Mouse (Mus musculus) stomach, postnatal 0 days (tissue): ENCODE measurements at regions not wholly inside any gene's neighbourhood (a gene's known extent, or its start where the extent isn't known, plus 50 kb on each side); places are given as distances from the start of the nearest gene placed in this dataset.

ENCODE experiments used
- ATAC-seq: fragments of 200-750 bp; cut with Nextera tagmentation; 2 replicates; pipeline ENCODE4 v1.8.0; 2017; ENCODE audit not compliant: low FRiP score, low TSS enrichment
- DNase-seq: peaks from one replicate; pipeline ENCODE4 v3.0.0-alpha.2; 2016; ENCODE audit warnings: low spot score
- H3K27ac ChIP-seq: fragments of 300-500 bp; sonication (generic); replicated peaks from 2 replicates; pipeline ENCODE4 v1.5.1; 2014; ENCODE audit warnings: mild to moderate bottlenecking, control low read depth
- H3K27me3 ChIP-seq: fragments of 300-500 bp; sonication (generic); 2 replicates; pipeline ENCODE4 v1.6.1; 2014; ENCODE audit warnings: low read length; ENCODE audit not compliant: control insufficient read depth, insufficient read depth
- H3K36me3 ChIP-seq: fragments of 300-500 bp; sonication (generic); 2 replicates; pipeline ENCODE4 v1.6.1; 2014; ENCODE audit warnings: low read length, mixed read lengths; ENCODE audit not compliant: control insufficient read depth, insufficient read depth
- H3K4me1 ChIP-seq: fragments of 300-500 bp; sonication (generic); replicated peaks from 2 replicates; pipeline ENCODE4 v1.6.1; 2014; ENCODE audit warnings: antibody characterized with exemption; ENCODE audit not compliant: control insufficient read depth, insufficient read depth
- H3K4me2 ChIP-seq: fragments of 300-500 bp; sonication (generic); replicated peaks from 2 replicates; pipeline ENCODE4 v1.6.1; 2014; ENCODE audit warnings: low read depth, mild to moderate bottlenecking, control low read depth, moderate library complexity
- H3K4me3 ChIP-seq: fragments of 300-500 bp; sonication (generic); 2 replicates; pipeline ENCODE4 v1.5.1; 2014; ENCODE audit warnings: low read depth, low read length, control low read depth
- H3K9ac ChIP-seq: fragments of 300-500 bp; sonication (generic); 2 replicates; pipeline ENCODE4 v1.6.1; 2014; ENCODE audit warnings: mild to moderate bottlenecking, low read length, control low read depth, mixed read lengths
- H3K9me3 ChIP-seq: fragments of 300-500 bp; sonication (generic); 2 replicates; pipeline ENCODE4 v1.6.1; 2016; ENCODE audit warnings: low read length; ENCODE audit not compliant: control insufficient read depth
- CTCF ChIP-seq: IDR thresholded peaks from 2 replicates; pipeline ENCODE4 v1.5.1; 2016; ENCODE audit warnings: antibody characterized with exemption, low read depth, mild to moderate bottlenecking, moderate library complexity
- EP300 ChIP-seq: optimal IDR thresholded peaks from 2 replicates; pipeline ENCODE3; 2016; ENCODE audit warnings: antibody characterized with exemption
- WGBS: fragments of 180-500 bp; shearing (Covaris S2); extraction: QIAGEN DNeasy Blood & Tissue Kit; methylation state at CpG from one replicate; pipeline ENCODE4 v1.1.7; 2014; 5-methylcytosine and 5-hydroxymethylcytosine counted together

- ATAC-seq = no peak
- Histone ChIP-seq H3K4me2 (no peak overlapping the region), H3K36me3 (no peaks in the 10 kb centered on the region), H3K4me1 (no peaks in the 10 kb centered on the region), H3K9ac (no peak overlapping the region), H3K27me3 (no peaks in the 10 kb centered on the region), H3K9me3 (no peaks in the 10 kb centered on the region), H3K27ac (no peak overlapping the region), H3K4me3 (no peak overlapping the region)
- TF ChIP-seq CTCF = no peak
- no peak for DNase-seq
- 81% methylated on average over 3 of the region's 3 CpGs for WGBS
These were observed 184.0 kb downstream of the Btg1 start for GRCm38 (mm10) chr10:96800801-96801200.

GRCm38 (mm10) chr10:96804030-96804784 is 187.4 kb downstream of the Btg1 start:
- H3K4me2 ChIP-seq = no peak overlapping the region
- no peak overlapping the region for H3K27ac ChIP-seq

GRCm38 (mm10) chr10:96806579-96806978 is 189.8 kb downstream of the Btg1 start:
- Histone ChIP-seq H3K36me3 (no peaks in the 10 kb centered on the region), H3K4me3 (no peak overlapping the region), H3K4me2 (no peak overlapping the region), H3K27me3 (no peaks in the 10 kb centered on the region), H3K4me1 (no peaks in the 10 kb centered on the region), H3K27ac (no peak overlapping the region), H3K9me3 (no peaks in the 10 kb centered on the region), H3K9ac (no peak overlapping the region)
- no peak for DNase-seq
- no peak for ATAC-seq
- 36% methylated on average over 7 of the region's 7 CpGs for WGBS
- TF ChIP-seq EP300 (no peak), CTCF (no peak)

More at GRCm38 (mm10) chr10:96804030-96804784, 187.4 kb downstream of the Btg1 start:
- Histone ChIP-seq H3K27me3 (no peaks in the 10 kb centered on the region), H3K4me3 (no peak overlapping the region), H3K9me3 (no peaks in the 10 kb centered on the region), H3K4me1 (no peaks in the 10 kb centered on the region), H3K36me3 (no peaks in the 10 kb centered on the region), H3K9ac (no peak overlapping the region)
- no peak for DNase-seq
- TF ChIP-seq EP300 (no peak), CTCF (no peak)
- 24% methylated on average over 7 of the region's 7 CpGs for WGBS
- no peak for ATAC-seq

GRCm38 (mm10) chr10:96821852-96822251 is 205.0 kb downstream of the Btg1 start:
- Histone ChIP-seq H3K4me3 (no peak overlapping the region), H3K9ac (no peak overlapping the region), H3K4me1 (no peaks in the 10 kb centered on the region), H3K36me3 (no peaks in the 10 kb centered on the region), H3K27ac (no peak overlapping the region), H3K9me3 (no peaks in the 10 kb centered on the region), H3K27me3 (no peaks in the 10 kb centered on the region), H3K4me2 (no peak overlapping the region)
- DNase-seq = no peak
- no peak for TF ChIP-seq EP300
- TF ChIP-seq CTCF = no peak
- no peak for ATAC-seq
- 29% methylated on average over 1 of the region's 1 CpGs for WGBS

GRCm38 (mm10) chr10:96822344-96823335 is 205.8 kb downstream of the Btg1 start:
- ATAC-seq (no peak), DNase-seq (no peak)
- no peak overlapping the region for H3K9ac ChIP-seq
- no peaks in the 10 kb centered on the region for H3K4me1 ChIP-seq
- H3K4me3 ChIP-seq = no peak overlapping the region
- TF ChIP-seq CTCF (no peak), EP300 (no peak)
- 55% methylated on average over 7 of the region's 7 CpGs for WGBS
- H3K4me2 ChIP-seq = no peak overlapping the region
- no peak overlapping the region for H3K27ac ChIP-seq
- H3K9me3 ChIP-seq = no peaks in the 10 kb centered on the region
- no peaks in the 10 kb centered on the region for H3K36me3 ChIP-seq
- no peaks in the 10 kb centered on the region for H3K27me3 ChIP-seq
